Mouse (Mus musculus) kidney, adult 2 months (tissue): ENCODE data around the gene 4932414N04Rik. TPM values are rescaled to one million over a fixed set of nuclear protein-coding genes. Genes with fewer than 3 reads are reported as not detected.
"Not testable (repeated sequence)": the region's sequence is repeated elsewhere in the genome, so short reads cannot be mapped to it uniquely, and the experiment has no call there.

Experiments
- DNase-seq: peaks from one replicate; pipeline ENCODE4 v3.0.0; 2021
- H3K27ac ChIP-seq: fragments of 200-500 bp; 2 replicates; pipeline ENCODE4 v1.5.1; 2012; ENCODE audit warnings: low read depth, low read length, control low read depth, inconsistent platforms; ENCODE audit not compliant: insufficient read depth
- H3K27me3 ChIP-seq: fragments of 200-500 bp; replicated peaks from 2 replicates; pipeline ENCODE4 v1.6.1; 2012; ENCODE audit warnings: mild to moderate bottlenecking, moderate library complexity, low read length, inconsistent platforms; ENCODE audit not compliant: control insufficient read depth, insufficient read depth
- H3K36me3 ChIP-seq: fragments of 200-500 bp; 2 replicates; pipeline ENCODE4 v1.6.1; 2012; ENCODE audit warnings: mild to moderate bottlenecking, moderate library complexity, low read length, inconsistent platforms; ENCODE audit not compliant: control insufficient read depth, insufficient read depth
- H3K4me1 ChIP-seq: fragments of 200-500 bp; 2 replicates; pipeline ENCODE4 v1.6.1; 2011; ENCODE audit warnings: low read length; ENCODE audit not compliant: control insufficient read depth, insufficient read depth
- H3K4me3 ChIP-seq: fragments of 200-500 bp; 2 replicates; pipeline ENCODE4 v1.5.1; 2011; ENCODE audit warnings: mild to moderate bottlenecking, low read depth, low read length, control low read depth; ENCODE audit not compliant: insufficient read depth
- CTCF ChIP-seq: fragments of 200-500 bp; conservative IDR thresholded peaks from 2 replicates; pipeline ENCODE4 v1.5.1; 2011; ENCODE audit warnings: low read depth, mild to moderate bottlenecking, control low read depth, low read length, moderate library complexity, mixed read lengths; ENCODE audit not compliant: insufficient read depth, insufficient read length
- POLR2A ChIP-seq: fragments of 200-500 bp; IDR thresholded peaks from one replicate; pipeline ENCODE4 v1.6.1; 2011; ENCODE audit warnings: low read depth, low read length, control low read depth
- WGBS: fragments of 180-500 bp; shearing (Covaris S2); methylation state at CpG from one replicate; pipeline ENCODE4 v1.1.7; 2018; 5-methylcytosine and 5-hydroxymethylcytosine counted together
- polyA plus RNA-seq: library from polyadenylated mRNA; depleted of rRNA; stranded (reverse); fragments of >200 nt; gene quantifications from 2 replicates; pipeline ENCODE4 v1.2.3, GENCODE M21; 2012; rRNA removed

4932414N04Rik gene
- polyA plus RNA-seq, result not detected in 2 replicates

DNA sequence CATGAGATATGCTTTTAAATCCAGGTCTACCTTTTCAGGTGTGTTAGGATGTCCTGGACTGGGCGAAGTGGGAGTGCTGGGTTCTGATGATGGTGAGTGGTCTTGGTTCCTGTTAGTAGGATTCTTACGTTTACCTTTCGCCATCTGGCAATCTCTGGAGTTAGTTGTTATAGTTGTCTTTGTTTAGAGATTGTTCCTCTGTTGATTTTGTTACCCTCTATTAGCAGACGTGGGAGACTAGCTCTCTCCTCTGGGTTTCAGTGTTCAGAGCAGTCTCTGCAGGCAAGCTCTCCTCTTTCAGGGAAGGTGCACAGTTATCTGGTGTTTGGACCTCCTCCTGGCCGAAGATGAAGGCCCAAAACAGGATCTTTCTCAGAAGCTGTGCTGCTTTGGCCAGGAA, at the start of gene 4932414N04Rik:
Gene 4932414N04Rik, plus strand, starts transcription at position 301 of the 400 bp plus-strand sequence.
- not testable (repeated sequence) for H3K4me3 ChIP-seq, H3K27me3 ChIP-seq, H3K27ac ChIP-seq, DNase-seq, H3K36me3 ChIP-seq, H3K4me1 ChIP-seq
- WGBS, result 52% methylated on average over 2 of the region's 5 CpGs

DNA sequence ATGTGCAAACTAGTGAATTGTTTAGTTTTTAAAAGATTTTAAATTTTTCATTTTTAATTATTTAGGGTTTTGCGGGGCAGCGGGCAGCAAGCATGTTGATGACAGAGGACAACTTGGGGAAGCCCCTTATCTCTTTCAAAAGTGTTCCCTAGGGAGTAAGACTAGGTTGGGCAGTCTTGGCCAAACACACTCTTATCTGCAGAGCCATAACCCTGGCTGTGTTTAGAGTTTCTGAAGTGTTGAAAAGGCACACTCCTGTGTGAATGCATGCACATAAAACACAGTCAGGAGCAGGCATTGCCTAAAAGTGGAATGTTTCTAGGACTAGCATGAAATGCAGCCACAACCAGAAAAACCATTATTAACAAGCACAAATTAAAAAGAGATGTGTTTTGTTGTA, 75.9 kb downstream of the 4932414N04Rik start:
- Histone ChIP-seq H3K27ac (no peak overlapping the region), H3K4me1 (no peaks in the 10 kb centered on the region), H3K27me3 (no peaks in the 10 kb centered on the region), H3K4me3 (no peak overlapping the region), H3K36me3 (no peaks in the 10 kb centered on the region)
- no peak for DNase-seq
- TF ChIP-seq CTCF (no peak), POLR2A (no peak)
- WGBS, result 87% methylated on average over 2 of the region's 2 CpGs

DNA sequence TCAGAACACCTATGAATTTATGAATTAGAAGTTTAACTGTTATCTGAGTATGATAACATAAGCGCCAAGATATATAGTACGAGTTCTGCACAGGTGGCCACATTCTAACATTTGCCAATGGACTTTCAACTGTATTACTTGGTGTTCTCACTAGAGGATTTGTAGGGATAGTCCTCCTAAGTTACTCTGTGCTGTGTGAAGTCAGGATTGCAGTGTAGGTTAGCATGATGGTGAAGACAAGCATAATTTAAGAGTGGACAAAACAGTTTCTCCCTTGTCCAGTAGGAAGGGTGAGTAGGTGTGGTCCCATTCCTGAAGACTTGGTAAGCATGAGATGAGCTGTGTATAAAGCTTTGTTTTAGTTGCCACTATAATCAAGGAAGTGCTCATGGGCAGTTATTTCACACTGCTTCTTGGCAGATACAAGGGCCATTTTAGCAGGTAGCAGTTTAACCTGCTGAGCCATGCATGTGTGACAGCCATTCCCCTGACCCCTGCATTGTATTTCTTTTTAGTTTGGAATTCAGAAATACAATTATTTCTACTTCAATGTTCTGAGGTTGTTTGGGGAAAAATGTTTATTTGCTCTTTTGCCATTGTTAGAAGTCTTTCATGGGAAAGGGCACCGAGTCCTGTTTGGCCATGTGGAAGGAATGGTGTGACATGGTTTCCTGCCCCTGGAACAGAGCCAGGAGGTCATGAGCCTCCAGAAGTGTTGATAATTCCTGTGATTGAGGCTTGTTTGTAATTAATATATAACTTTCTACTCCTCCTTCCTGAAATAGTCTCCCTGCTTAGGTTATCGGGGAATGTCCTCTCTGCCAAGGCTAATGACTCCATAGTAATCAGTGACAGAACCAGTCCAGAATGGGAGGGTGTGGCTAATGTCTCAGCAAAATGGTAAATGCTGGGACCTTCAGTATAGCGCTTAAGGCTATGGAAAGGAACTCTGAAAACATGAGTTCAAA, 83.8 kb downstream of the 4932414N04Rik start:
- TF ChIP-seq POLR2A (no peak), CTCF (no peak)
- peaks cover 5% of the 10 kb centered on the region; the same call in 1 of the 2 replicates for H3K4me1 ChIP-seq
- no peak overlapping the region for H3K27ac ChIP-seq
- peak; percentile 83 for DNase-seq
- H3K4me3 ChIP-seq, result no peak overlapping the region
- H3K36me3 ChIP-seq, result no peaks in the 10 kb centered on the region
- H3K27me3 ChIP-seq, result no peaks in the 10 kb centered on the region
- WGBS, result 54% methylated on average over 5 of the region's 5 CpGs

DNA sequence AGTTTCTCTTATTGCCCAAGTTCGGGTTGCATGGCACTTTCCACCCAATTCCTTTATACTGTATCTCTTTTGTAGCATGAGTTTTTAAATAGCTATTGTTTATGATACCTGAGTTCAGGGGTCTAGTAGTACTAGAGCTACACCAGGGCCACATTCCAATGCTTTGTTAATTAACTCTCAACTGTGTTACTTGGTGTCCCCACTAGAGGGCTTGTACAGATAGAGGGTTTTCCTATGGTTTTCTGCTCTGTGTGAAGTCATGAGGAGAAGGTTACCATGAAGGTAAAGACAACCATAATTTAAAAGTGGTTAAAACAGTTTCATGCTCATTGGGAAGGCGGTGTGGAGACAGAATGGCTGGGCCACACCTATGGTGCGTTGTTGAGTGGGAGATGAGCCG, 88.3 kb downstream of the 4932414N04Rik start:
- TF ChIP-seq CTCF, result no peak
- TF ChIP-seq POLR2A, result no peak
- Histone ChIP-seq H3K36me3 (no peaks in the 10 kb centered on the region), H3K4me3 (no peak overlapping the region), H3K27me3 (no peaks in the 10 kb centered on the region), H3K27ac (no peak overlapping the region), H3K4me1 (peaks cover 5% of the 10 kb centered on the region; the same call in 1 of the 2 replicates)
- 85% methylated on average over 4 of the region's 4 CpGs for WGBS
- DNase-seq, result peak; percentile 34

DNA sequence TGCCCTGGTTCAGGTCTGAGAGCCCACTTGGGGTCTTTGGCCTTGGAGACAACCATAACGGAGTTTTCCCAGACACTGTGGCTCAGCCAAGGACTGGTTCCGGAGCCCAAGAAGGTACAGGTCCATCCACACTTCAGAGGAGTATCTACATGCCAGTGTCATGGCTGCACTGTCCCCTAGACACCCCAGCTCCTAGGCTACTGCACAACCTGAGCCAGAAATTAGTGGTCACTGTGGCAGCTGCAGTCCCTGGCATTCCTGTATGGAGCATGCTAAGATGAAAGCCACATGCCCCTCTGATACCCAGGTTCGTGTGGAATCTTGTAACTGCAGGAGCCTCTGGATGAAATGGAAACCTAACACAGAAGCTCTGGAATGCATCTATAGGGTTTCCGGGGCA, 99.9 kb downstream of the 4932414N04Rik start:
- TF ChIP-seq POLR2A, result no peak
- TF ChIP-seq CTCF, result no peak
- Histone ChIP-seq H3K27me3 (no peaks in the 10 kb centered on the region), H3K36me3 (no peaks in the 10 kb centered on the region), H3K4me1 (no peaks in the 10 kb centered on the region), H3K4me3 (no peak overlapping the region), H3K27ac (no peak overlapping the region)
- no peak for DNase-seq
- WGBS, result 80% methylated on average over 4 of the region's 4 CpGs

DNA sequence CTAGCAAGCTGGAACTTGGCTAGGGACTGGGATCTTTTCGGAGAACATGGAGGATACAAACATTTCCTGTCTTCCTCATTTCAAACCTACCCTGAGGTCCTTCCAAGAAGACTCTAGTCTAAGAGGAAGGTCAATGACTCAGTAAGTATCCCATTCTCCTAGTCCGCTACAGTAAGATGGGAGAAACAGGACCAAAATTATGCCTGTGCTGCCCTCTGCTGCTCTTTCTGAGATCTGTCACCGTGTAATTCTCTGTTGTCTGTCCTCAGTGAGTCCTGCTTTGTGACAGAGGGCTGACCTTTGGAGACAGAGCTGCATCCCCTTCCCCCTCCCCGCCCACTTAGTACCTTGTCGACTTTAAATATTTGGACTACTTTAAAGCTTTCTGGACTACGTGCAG, 100.5 kb downstream of the 4932414N04Rik start:
- Histone ChIP-seq H3K27me3 (no peaks in the 10 kb centered on the region), H3K27ac (no peak overlapping the region), H3K4me1 (no peaks in the 10 kb centered on the region), H3K4me3 (no peak overlapping the region), H3K36me3 (no peaks in the 10 kb centered on the region)
- WGBS, result 20% methylated on average over 6 of the region's 6 CpGs
- DNase-seq, result peak; percentile 60
- TF ChIP-seq POLR2A (no peak), CTCF (peak; percentile 62)

DNA sequence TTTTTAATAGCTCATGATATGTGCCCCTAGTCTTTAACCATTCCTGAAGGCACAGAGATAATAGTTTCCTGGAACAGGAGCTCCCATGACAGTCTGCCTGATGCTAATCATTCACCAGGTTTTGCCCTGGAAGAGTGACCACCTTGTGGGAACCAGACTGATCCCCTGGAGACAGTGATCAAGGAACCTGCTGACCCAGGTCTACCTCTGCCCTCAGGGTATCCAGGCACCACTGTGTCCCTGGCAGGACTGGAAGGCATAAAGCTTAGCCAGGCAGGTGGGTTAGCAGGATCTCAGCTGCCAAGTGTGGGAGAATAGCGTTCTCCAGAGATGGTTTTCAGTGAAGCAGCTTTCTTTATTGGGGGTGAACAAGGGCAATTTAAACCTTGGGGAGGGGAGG, 109.1 kb downstream of the 4932414N04Rik start:
- 44% methylated on average over 1 of the region's 1 CpGs for WGBS
- no peak for TF ChIP-seq CTCF
- Histone ChIP-seq H3K36me3 (no peaks in the 10 kb centered on the region), H3K4me3 (no peak overlapping the region), H3K27ac (no peak overlapping the region), H3K4me1 (no peaks in the 10 kb centered on the region), H3K27me3 (no peaks in the 10 kb centered on the region)
- DNase-seq, result peak; percentile 59
